Mouse (Mus musculus): Measurements from ENCODE around the gene Lrmp. TPM values are rescaled to one million over a fixed set of nuclear protein-coding genes. Genes with fewer than 3 reads are reported as not detected.
"Not testable (repeated sequence)": the region's sequence is repeated elsewhere in the genome, so short reads cannot be mapped to it uniquely, and the experiment has no call there.

The Lrmp gene
- polyA plus RNA-seq, 1 experiment from 2014 or later: 15.2 TPM

GRCm38 (mm10) chr6:145084343-145085117 lies 30.9 kb upstream of the Lrmp start:
- ATAC-seq (ENCODE audit: low FRiP score, low TSS enrichment) (no peak), DNase-seq (ENCODE audit: low spot score) (no peak)
- Histone ChIP-seq H3K9me3 (ENCODE audit: control insufficient read depth, low read length) (no peaks in the 10 kb centered on the region), H3K27me3 (ENCODE audit: control insufficient read depth, insufficient read depth, low read length) (no peaks in the 10 kb centered on the region), H3K27ac (replicated peaks) (no peak overlapping the region), H3K4me3 (ENCODE audit: low read depth, low read length) (no peak overlapping the region), H3K9ac (ENCODE audit: low read length) (no peak overlapping the region), H3K4me1 (replicated peaks; ENCODE audit: control insufficient read depth, insufficient read depth) (no peaks in the 10 kb centered on the region), H3K36me3 (ENCODE audit: control insufficient read depth, insufficient read depth, low read length) (no peaks in the 10 kb centered on the region), H3K4me2 (replicated peaks; ENCODE audit: low read depth) (no peak overlapping the region)
- no peak for TF ChIP-seq EP300 (optimal IDR thresholded peaks at IDR 0.05)
- 91% methylated on average over 8 of the region's 8 CpGs for WGBS

DNA sequence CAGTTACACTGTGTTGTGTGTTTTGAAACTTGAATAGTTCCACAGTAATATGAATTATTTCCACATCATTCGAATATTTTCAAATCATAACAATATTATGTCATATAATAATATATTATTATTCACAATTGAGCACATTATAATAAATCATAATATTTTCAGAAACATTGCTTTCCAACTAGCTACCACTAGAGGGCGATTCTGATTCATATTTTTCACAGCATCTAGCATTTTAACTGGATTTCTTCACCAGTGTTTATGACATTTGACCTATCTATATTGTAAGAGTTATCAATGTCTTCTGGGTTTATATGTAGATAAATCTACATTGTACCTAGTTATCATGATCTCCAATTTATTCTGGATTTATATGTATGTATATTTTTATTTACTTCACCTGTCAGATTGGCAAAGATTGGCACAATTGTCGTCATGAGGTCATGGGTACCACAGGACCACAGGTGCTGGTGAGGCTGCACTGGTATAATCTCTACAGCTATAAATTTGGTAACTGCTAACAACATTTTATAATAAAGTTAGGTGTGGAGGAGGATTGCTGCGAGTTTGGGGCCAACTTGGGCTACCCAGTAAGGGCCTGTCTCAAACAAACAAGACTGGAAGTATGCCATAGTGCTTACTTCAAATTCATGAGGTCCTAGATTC lies 26.9 kb upstream of the Lrmp start:
- DNase-seq (ENCODE audit: low spot score) (no peak), ATAC-seq (ENCODE audit: low FRiP score, low TSS enrichment) (no peak)
- Histone ChIP-seq H3K4me1 (replicated peaks; ENCODE audit: control insufficient read depth, insufficient read depth) (no peaks in the 10 kb centered on the region), H3K27me3 (ENCODE audit: control insufficient read depth, insufficient read depth, low read length) (no peaks in the 10 kb centered on the region), H3K9me3 (ENCODE audit: control insufficient read depth, low read length) (no peaks in the 10 kb centered on the region), H3K27ac (replicated peaks) (no peak overlapping the region), H3K4me2 (replicated peaks; ENCODE audit: low read depth) (no peak overlapping the region), H3K4me3 (ENCODE audit: low read depth, low read length) (no peak overlapping the region), H3K36me3 (ENCODE audit: control insufficient read depth, insufficient read depth, low read length) (no peaks in the 10 kb centered on the region), H3K9ac (ENCODE audit: low read length) (no peak overlapping the region)
- peak; percentile 80 for TF ChIP-seq CTCF (IDR thresholded peaks at IDR 0.05; ENCODE audit: low read depth)
- no peak for TF ChIP-seq EP300 (optimal IDR thresholded peaks at IDR 0.05)
- WGBS: 48% methylated on average over 4 of the region's 4 CpGs

- Histone ChIP-seq H3K9ac (ENCODE audit: low read length) (no peak overlapping the region), H3K27me3 (ENCODE audit: control insufficient read depth, insufficient read depth, low read length) (no peaks in the 10 kb centered on the region), H3K27ac (replicated peaks) (no peak overlapping the region), H3K4me3 (ENCODE audit: low read depth, low read length) (no peak overlapping the region), H3K9me3 (ENCODE audit: control insufficient read depth, low read length) (no peaks in the 10 kb centered on the region), H3K36me3 (ENCODE audit: control insufficient read depth, insufficient read depth, low read length) (no peaks in the 10 kb centered on the region), H3K4me2 (replicated peaks; ENCODE audit: low read depth) (no peak overlapping the region), H3K4me1 (replicated peaks; ENCODE audit: control insufficient read depth, insufficient read depth) (no peaks in the 10 kb centered on the region)
- 84% methylated on average over 4 of the region's 4 CpGs for WGBS
- ATAC-seq (ENCODE audit: low FRiP score, low TSS enrichment): no peak
- TF ChIP-seq CTCF (IDR thresholded peaks at IDR 0.05; ENCODE audit: low read depth) (no peak), EP300 (optimal IDR thresholded peaks at IDR 0.05) (no peak)
- no peak for DNase-seq (ENCODE audit: low spot score)
Observed at GRCm38 (mm10) chr6:145089373-145089772, 26.1 kb upstream of the Lrmp start.

GRCm38 (mm10) chr6:145090201-145090863 lies 25.1 kb upstream of the Lrmp start:
- DNase-seq (ENCODE audit: low spot score): no peak

DNA sequence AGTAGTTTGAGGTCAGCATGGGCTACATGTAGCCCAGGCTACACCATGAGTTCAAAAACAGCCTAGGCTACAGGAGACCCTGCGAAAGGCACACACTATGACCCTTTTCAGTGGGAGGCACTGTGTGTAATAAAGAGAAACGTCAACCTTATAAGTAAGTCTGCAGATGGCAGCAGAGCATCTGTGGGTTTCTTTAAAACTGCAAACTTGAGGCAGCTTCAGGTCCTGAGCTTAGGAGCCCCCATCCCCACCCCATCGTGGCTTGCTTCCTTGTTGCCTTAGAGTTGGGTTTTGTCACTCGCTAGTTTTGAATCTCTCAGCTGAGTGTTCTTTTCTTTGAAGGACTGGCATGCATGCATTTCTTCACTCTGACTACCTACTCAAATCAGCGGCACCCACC lies 24.5 kb upstream of the Lrmp start:
- Histone ChIP-seq H3K27ac (replicated peaks) (no peak overlapping the region), H3K27me3 (ENCODE audit: control insufficient read depth, insufficient read depth, low read length) (no peaks in the 10 kb centered on the region), H3K9me3 (ENCODE audit: control insufficient read depth, low read length) (no peaks in the 10 kb centered on the region), H3K9ac (ENCODE audit: low read length) (no peak overlapping the region), H3K4me2 (replicated peaks; ENCODE audit: low read depth) (no peak overlapping the region), H3K4me1 (replicated peaks; ENCODE audit: control insufficient read depth, insufficient read depth) (no peaks in the 10 kb centered on the region), H3K36me3 (ENCODE audit: control insufficient read depth, insufficient read depth, low read length) (no peaks in the 10 kb centered on the region), H3K4me3 (ENCODE audit: low read depth, low read length) (no peak overlapping the region)
- TF ChIP-seq EP300 (optimal IDR thresholded peaks at IDR 0.05) (no peak), CTCF (IDR thresholded peaks at IDR 0.05; ENCODE audit: low read depth) (no peak)
- no peak for ATAC-seq (ENCODE audit: low FRiP score, low TSS enrichment)
- DNase-seq (ENCODE audit: low spot score): no peak
- WGBS: 72% methylated on average over 5 of the region's 5 CpGs

More at GRCm38 (mm10) chr6:145090201-145090863, 25.1 kb upstream of the Lrmp start:
- Histone ChIP-seq H3K36me3 (ENCODE audit: control insufficient read depth, insufficient read depth, low read length) (no peaks in the 10 kb centered on the region), H3K27me3 (ENCODE audit: control insufficient read depth, insufficient read depth, low read length) (no peaks in the 10 kb centered on the region), H3K27ac (replicated peaks) (no peak overlapping the region), H3K4me3 (ENCODE audit: low read depth, low read length) (no peak overlapping the region), H3K4me1 (replicated peaks; ENCODE audit: control insufficient read depth, insufficient read depth) (no peaks in the 10 kb centered on the region), H3K4me2 (replicated peaks; ENCODE audit: low read depth) (no peak overlapping the region), H3K9ac (ENCODE audit: low read length) (no peak overlapping the region), H3K9me3 (ENCODE audit: control insufficient read depth, low read length) (no peaks in the 10 kb centered on the region)
- 75% methylated on average over 6 of the region's 6 CpGs for WGBS
- no peak for ATAC-seq (ENCODE audit: low FRiP score, low TSS enrichment)
- no peak for TF ChIP-seq CTCF (IDR thresholded peaks at IDR 0.05; ENCODE audit: low read depth)
- TF ChIP-seq EP300 (optimal IDR thresholded peaks at IDR 0.05): no peak

GRCm38 (mm10) chr6:145091998-145092397 lies 23.5 kb upstream of the Lrmp start:
- H3K4me2 ChIP-seq (replicated peaks; ENCODE audit: low read depth): no peak overlapping the region
- no peak overlapping the region for H3K4me3 ChIP-seq (ENCODE audit: low read depth, low read length)
- WGBS: 70% methylated on average over 7 of the region's 7 CpGs
- no peaks in the 10 kb centered on the region for H3K36me3 ChIP-seq (ENCODE audit: control insufficient read depth, insufficient read depth, low read length)
- no peak for DNase-seq (ENCODE audit: low spot score)
- no peaks in the 10 kb centered on the region for H3K27me3 ChIP-seq (ENCODE audit: control insufficient read depth, insufficient read depth, low read length)
- no peak overlapping the region for H3K9ac ChIP-seq (ENCODE audit: low read length)
- TF ChIP-seq EP300 (optimal IDR thresholded peaks at IDR 0.05): no peak
- no peak for TF ChIP-seq CTCF (IDR thresholded peaks at IDR 0.05; ENCODE audit: low read depth)
- no peaks in the 10 kb centered on the region for H3K9me3 ChIP-seq (ENCODE audit: control insufficient read depth, low read length)
- no peaks in the 10 kb centered on the region for H3K4me1 ChIP-seq (replicated peaks; ENCODE audit: control insufficient read depth, insufficient read depth)
- ATAC-seq (ENCODE audit: low FRiP score, low TSS enrichment): no peak
- no peak overlapping the region for H3K27ac ChIP-seq (replicated peaks)

DNA sequence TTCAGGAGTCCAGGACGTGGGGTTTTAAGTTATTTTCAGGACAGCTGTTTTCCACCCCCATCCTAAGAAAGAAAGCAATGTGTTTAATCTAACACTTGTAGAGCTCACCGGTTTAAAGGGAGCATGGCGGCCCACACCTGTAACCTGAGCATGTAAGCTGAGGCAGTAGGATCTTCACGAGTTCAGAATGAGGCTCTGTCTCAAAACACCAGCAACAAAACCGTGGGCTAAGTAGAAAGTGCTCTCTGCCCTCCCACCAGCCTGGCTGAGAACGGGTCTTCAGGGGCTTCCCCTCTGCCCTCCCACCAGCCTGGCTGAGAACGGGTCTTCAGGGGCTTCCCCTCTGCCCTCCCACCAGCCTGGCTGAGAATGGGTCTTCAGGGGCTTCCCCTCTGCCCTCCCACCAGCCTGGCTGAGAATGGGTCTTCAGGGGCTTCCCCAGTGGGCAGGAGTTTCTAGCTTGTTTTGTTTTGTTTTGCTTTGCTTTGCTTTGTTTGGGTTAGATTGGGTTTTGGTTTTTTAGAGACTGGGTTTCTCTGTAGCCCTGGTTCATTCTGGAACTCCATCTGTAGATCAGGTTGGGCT lies 22.3 kb upstream of the Lrmp start:
- H3K9me3 ChIP-seq (ENCODE audit: control insufficient read depth, low read length); H3K4me1 ChIP-seq (replicated peaks; ENCODE audit: control insufficient read depth, insufficient read depth); H3K27me3 ChIP-seq (ENCODE audit: control insufficient read depth, insufficient read depth, low read length); H3K4me3 ChIP-seq (ENCODE audit: low read depth, low read length); H3K4me2 ChIP-seq (replicated peaks; ENCODE audit: low read depth); H3K36me3 ChIP-seq (ENCODE audit: control insufficient read depth, insufficient read depth, low read length); ATAC-seq (ENCODE audit: low FRiP score, low TSS enrichment); H3K9ac ChIP-seq (ENCODE audit: low read length); DNase-seq (ENCODE audit: low spot score); H3K27ac ChIP-seq (replicated peaks): not testable (repeated sequence)
- 55% methylated on average over 7 of the region's 7 CpGs for WGBS

Measured in stomach, postnatal 0 days (tissue).